Mouse (Mus musculus) gastrocnemius, postnatal 14 days (tissue): Measurements from ENCODE around the gene Rae1. TPM values are rescaled to one million over a fixed set of nuclear protein-coding genes. Genes with fewer than 3 reads are reported as not detected.

Experiments used
- DNase-seq: peaks from one replicate; pipeline ENCODE4 v3.0.0; 2021; ENCODE audit warnings: mixed read lengths
- intact Hi-C: fragments of 180-260 bp; cut with DNase I; formaldehyde crosslinking; loops from one replicate; pipeline ENCODE4 v1.15.1; 2025; ENCODE audit warnings: low total_unique reads
- total RNA-seq, 2 experiments: library from RNA; stranded (reverse); gene quantifications; 2 replicates each; pipeline ENCODE4 v1.2.3; 2021

Rae1 gene
- total RNA-seq, 2 experiments from 2014 or later, result 20.0 to 23.6 TPM

GRCm38 (mm10) chr2:173023371-173023851 lies 23.5 kb downstream of the Rae1 start:
- DNase-seq, result no peak
- intact Hi-C loops, result no loop called here

- no peak for DNase-seq
- intact Hi-C loops, result no loop called here
Measured at GRCm38 (mm10) chr2:173023966-173024365, 24.0 kb downstream of the Rae1 start.

- intact Hi-C loops, result no loop called here
- no peak for DNase-seq
Measured at GRCm38 (mm10) chr2:173024392-173024791, 24.5 kb downstream of the Rae1 start.

DNA sequence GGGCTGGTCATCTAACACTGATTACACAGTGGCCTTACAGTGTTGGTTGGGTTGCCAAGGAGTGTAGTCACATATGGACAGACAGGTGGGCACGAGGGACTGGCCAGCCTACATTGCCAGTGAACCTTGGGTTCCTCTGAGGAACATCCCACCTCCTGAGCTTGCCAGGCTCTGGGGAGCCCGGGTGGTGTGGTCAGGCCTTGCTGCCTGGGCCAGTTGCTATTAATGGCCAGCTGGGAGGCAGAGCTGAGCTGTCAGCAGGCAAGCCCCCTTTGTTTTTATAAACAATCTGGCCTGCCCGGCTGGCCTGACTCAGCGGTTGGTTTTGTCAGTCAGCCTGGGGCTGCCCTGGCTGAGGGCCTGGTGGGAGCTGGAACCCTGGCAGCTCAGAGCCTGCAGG lies 25.0 kb downstream of the Rae1 start:
- peak; percentile 43 for DNase-seq
- intact Hi-C loops, result no loop called here

- intact Hi-C loops, result no loop called here
- DNase-seq, result no peak
Measured at GRCm38 (mm10) chr2:173026286-173026685, 26.4 kb downstream of the Rae1 start.

DNA sequence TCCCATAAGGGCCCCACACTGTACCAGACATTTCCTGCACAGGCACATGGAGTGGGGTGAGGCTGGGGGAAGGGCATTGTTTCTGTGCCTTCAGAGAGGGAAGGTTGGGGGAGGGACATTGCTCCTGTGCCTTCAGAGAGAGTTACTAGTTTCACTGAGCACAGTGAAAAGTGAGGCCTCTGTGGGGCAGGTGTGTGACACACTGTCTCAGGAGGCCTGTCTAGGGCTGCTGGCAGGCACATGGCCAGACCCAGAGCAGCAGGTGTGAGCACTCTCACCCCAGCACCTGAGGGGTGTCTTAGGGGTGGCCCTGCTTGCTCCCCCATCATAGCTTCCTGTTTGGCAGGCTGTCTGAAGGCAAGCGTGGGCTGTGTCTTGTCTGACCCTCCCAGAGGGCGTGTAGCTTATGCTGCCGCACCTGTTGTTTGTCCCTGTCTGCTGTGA lies 26.8 kb downstream of the Rae1 start:
- intact Hi-C loops, result no loop called here
- DNase-seq, result no peak

- intact Hi-C loops, result no loop called here
- no peak for DNase-seq
Measured at GRCm38 (mm10) chr2:173027169-173027823, 27.4 kb downstream of the Rae1 start.

DNA sequence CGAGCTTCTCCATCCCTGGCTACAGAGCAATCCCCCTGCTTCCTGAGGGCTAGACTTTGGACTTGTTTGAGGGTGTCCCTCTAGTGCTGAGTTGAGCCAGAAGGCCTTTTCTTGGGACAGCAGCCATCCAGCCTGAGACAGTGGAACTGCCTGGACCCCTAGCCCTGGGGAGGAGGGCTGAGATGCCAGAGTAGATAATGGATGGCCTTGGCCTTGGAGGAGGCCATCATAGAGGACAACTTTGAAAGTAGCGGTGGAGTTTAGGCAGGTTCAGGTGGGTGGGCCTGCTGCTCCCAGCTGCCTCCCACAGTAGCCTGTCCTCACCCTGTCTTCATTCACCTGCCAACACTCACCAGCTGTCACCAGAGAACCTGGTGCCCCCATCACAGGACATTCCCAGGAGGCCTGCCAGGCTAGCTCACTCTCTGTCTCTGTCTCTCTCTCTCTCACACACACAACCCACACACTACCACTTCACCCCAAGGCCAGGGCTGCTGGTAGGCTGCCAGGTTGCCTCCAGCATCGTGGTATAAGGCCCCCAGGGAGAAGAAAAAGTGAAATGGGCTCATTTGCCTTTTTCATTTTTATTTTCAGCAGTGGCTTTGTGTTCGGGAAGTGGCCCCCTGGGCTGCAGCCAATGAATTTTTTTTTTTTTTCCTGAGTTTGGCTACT lies 28.0 kb downstream of the Rae1 start:
- DNase-seq, result peak; percentile 37
- intact Hi-C loops, result no loop called here

GRCm38 (mm10) chr2:173028508-173029031 lies 28.7 kb downstream of the Rae1 start:
- no peak for DNase-seq
- intact Hi-C loops, result no loop called here

DNA sequence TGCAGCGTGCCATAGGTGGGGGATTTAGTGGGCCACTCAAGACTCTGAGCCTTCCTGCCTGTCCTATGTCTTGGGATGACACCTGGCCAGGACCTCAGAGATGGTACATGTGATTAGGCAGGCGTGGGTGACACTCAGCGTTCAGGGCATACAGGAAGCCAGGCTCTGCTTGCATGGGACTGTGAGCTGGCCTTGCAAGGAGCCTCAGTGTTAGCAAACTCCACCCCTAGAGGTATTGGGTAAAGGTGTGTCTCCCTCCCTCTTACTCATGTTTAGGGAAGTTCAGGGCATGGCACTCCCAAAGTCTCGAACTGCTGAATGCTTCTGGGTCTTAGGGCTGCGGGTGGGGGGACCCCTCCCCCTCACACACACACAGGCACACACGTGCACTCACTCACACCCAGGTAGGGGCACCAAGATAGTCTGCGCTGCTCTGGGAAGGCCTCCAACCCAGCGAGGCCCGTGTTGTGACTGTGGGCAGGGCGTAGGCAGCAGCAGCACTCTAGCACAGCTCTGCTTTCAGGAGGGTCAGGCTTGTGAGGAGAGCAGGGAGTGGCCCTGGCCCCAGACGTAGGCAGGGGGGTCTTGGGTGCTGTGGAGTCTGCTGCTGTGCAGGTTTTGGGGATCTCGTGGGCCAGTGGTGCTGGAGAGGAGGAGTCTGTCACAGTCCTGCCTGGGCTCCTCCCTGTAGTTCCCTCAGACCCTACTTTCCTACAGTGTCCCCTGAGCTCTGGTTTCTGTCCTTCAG lies 30.8 kb downstream of the Rae1 start:
- DNase-seq, result no peak
- intact Hi-C loops, result no loop called here

- intact Hi-C loops, result no loop called here
- no peak for DNase-seq
Measured at GRCm38 (mm10) chr2:173033531-173033930, 33.6 kb downstream of the Rae1 start.

DNA sequence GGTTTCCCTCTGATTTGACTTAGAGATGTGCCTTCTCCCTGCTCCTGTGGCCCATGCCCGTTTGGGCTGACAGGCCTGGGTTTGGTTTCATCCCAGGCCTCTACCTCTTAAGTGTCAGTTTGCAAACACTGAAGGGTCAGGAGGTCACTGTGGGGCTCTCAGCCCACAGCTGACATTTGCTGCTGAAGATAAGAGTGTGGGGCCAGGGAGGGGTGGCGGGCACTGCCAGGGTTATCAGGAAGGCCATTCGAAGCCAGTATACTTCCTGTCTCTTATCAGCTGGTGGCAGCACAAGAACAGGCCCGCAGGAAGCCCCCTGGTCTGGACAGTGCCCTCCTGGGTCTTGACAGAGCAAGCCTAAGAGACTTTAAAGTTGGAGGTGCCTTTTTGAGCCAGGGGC lies 35.1 kb downstream of the Rae1 start:
- no peak for DNase-seq
- intact Hi-C loops, result no loop called here

- no peak for DNase-seq
- intact Hi-C loops, result no loop called here
Measured at GRCm38 (mm10) chr2:173035653-173036052, 35.7 kb downstream of the Rae1 start.

DNA sequence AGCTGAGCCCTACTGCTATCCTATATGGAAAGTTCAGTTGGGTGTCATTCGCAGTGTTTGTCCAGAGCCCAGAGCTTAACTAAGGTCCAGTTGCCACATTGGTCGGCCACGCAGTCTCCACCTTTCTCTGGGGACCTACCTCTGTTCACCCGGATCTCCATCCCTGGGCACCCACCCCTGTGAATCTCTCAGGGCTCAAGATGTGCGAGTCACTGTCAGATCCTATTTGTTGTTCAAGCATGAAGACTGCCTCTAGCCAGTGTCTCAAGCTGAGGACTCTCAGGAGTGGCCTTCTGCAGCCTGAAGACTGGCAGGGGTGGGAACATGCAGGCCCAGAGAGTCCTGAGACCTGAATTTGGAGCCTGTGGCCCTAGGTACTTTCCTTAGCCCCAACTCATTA lies 36.1 kb downstream of the Rae1 start:
- intact Hi-C loops, result no loop called here

DNA sequence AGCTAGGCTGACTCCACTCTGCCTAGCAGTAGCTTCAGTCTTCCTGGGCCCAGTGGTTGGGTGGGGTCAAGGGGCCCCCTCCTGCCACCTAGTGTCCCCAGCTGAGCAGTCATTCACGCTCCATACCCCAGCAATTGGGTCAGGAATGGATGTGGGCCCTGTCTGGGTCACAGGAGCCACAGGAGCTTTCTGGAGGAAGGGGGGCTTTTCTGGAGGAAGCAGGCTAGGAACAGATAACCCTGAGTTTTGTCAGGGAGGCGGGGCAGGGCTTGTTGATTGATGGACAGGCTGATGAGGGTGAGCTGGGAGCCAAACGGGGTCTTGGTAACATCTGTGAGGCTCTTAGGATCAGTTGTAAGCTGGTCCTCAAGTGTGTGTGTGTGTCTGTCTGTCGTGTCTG lies 36.7 kb downstream of the Rae1 start:
- intact Hi-C loops, result no loop called here
- DNase-seq, result no peak

More for the DNA sequence above, 36.1 kb downstream of the Rae1 start:
- DNase-seq, result no peak

DNA sequence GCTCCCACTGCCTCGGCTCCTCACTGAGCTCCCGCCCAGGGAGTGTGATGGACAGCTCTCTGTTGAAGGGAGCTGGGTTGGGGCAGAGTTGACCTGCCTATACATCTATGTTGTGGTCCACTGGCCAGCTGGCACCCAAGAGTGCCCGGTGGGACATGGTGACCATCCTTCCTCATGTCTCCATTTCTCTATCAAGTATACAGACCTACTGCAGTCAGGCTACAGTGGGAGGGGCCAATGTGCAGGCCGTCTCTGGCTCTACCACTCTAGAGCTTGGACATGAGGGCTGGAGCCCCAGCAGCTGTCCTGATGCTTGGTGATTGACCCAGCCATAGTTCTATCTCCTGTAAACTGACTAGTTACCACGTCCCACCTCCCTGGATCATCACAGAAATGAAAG lies 37.4 kb downstream of the Rae1 start:
- intact Hi-C loops, result no loop called here
- DNase-seq, result no peak

DNA sequence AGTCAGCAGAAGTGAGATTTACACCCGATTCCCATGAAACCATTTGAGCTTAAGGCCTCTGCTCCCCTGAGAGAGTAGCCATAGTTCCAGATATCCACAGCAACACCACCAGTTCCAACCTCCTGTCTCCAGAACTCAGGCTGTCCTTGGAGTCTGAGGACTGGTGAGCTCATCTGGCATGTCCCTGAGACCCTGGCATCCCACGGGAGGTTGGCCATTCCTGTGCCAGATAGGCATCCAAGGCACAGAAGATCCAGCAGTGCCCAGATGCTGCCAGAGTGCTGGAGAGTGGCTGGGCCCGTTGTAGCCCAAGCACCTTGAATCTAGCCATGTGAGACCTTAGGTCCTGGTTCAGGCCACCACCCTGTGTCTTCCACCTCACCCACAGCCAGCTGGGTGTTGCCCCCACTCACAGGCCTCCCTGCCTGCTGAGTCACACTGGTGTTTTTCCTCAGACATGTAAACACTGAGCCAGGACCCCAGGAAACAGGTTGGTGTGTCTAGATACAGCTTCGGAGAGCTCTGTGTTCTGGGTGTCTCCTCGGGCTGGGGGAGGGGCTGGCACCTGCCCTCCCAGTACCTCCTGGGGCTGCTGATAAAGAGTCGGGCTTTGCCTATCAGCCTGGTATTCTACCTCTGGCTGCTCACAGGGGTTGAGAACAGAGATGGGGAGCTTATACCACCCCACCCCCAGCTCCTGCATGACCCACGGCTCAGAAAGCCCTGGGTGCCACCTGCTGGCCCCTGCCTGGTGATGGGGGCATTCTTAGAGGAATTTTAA lies 38.1 kb downstream of the Rae1 start:
- intact Hi-C loops, result no loop called here
- no peak for DNase-seq

- intact Hi-C loops, result no loop called here
- DNase-seq, result no peak
Measured at GRCm38 (mm10) chr2:173039041-173039440, 39.1 kb downstream of the Rae1 start.

DNA sequence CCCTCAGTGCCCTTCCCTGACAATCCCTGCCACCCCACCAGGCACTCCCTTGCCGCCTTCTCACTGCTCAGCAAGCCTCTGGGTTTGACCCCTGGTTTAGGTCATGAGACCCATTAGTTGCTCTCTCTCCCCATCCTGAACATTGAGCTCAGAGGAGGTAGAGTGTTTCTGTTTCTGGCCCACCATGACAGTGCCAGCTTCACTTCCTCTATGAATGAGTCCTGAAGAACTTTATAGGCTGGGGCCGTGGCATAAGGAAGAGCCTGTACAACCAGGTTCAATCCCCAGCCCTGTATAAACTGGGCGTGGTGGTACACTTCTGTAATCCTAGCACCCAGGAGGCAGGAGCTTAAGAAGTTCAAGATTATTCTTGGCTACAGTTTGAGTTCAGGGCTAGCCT lies 40.9 kb downstream of the Rae1 start:
- DNase-seq, result no peak
- intact Hi-C loops, result no loop called here

DNA sequence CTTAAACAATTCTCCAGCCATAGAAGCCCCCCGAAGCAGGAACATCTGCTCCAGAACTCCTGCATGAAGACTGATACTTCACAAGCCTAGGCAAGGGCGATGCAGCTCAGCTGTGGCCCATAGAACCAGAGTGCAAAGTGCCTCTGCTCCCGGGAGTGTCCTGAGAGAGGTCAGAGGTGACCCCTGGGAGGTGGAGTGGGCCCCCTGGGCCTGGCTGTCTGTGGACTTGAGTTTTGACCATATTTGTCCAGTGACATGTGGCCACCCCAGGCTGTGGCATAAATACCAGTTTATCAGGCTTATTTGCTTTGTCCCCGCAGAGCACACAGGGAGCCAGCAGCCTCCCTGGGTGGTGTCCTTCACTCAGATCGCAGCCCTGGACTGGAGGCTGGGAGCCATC lies 41.3 kb downstream of the Rae1 start:
- intact Hi-C loops, result no loop called here

More for the DNA sequence above, 41.3 kb downstream of the Rae1 start:
- no peak for DNase-seq
